ENCODE assay signal across 16 mouse cellular contexts in genomic region chr7:90228884-90229283, GRCm38 (mm10). TPM values are rescaled to one million over a fixed set of nuclear protein-coding genes. Genes with fewer than 3 reads are reported as not detected.
DNase-seq lines count a peak whose midpoint lies in the region; ATAC-seq and TF ChIP-seq lines count a peak whose summit lies in the region.
"Not testable (repeated sequence)": the region's sequence is repeated elsewhere in the genome, so short reads cannot be mapped to it uniquely, and the experiment has no call there.
"Had no signal": no experiment of that assay in that cellular context is flagged by ENCODE, and none has a peak within 500 bp of the region (broad histone marks: within the 10 kb centered on the region; RNA-seq: fewer than 3 reads in every experiment).

No protein-coding gene starts in this region.

- TF ChIP-seq POLR2A in cerebellum, adult 2 months (IDR thresholded peaks at IDR 0.05; ENCODE audit: borderline replicate concordance, insufficient read depth, low read length) = not testable (repeated sequence)

- ATAC-seq in Patski; kidney, postnatal 0 days (replicated peaks; ENCODE audit: low FRiP score, low read depth); lung, postnatal 0 days: not testable (repeated sequence)

- H3K27ac ChIP-seq in cerebellum, adult 2 months (ENCODE audit: insufficient read depth, low read length); gastrocnemius, adult 2 months; kidney, postnatal 0 days; lung, postnatal 0 days (ENCODE audit: low read length): not testable (repeated sequence)

- POLR2A ChIA-PET in Patski (lab: Charles Lee) = not testable (repeated sequence)

- TF ChIP-seq EP300 in lung, postnatal 0 days (IDR thresholded peaks at IDR 0.05) = not testable (repeated sequence)

- DNase-seq in Patski (ENCODE audit: low read depth, low spot score); cerebellum, adult 2 months; gastrocnemius, adult 2 months; kidney, postnatal 0 days (ENCODE audit: low spot score); lung, postnatal 0 days (ENCODE audit: low spot score): not testable (repeated sequence)
- DNase-seq in retina, postnatal 1 day = peak; percentile 37
- peak; percentile 40 for DNase-seq in thymus, postnatal 14 days

- H3K4me3 ChIP-seq in C2C12 (ENCODE audit: insufficient read depth, poor library complexity, severe bottlenecking); cerebellum, adult 2 months (replicated peaks; ENCODE audit: insufficient read depth, low read depth, low read length); gastrocnemius, adult 2 months; kidney, postnatal 0 days (replicated peaks; ENCODE audit: low read depth, low read length); lung, postnatal 0 days (ENCODE audit: low read depth, low read length): not testable (repeated sequence)

- H3K79me3 ChIP-seq in C2C12 (ENCODE audit: low read depth) = not testable (repeated sequence)

- H3K79me2 ChIP-seq in C2C12 (ENCODE audit: control insufficient read depth, insufficient read depth) = not testable (repeated sequence)

- not testable (repeated sequence) for H3ac ChIP-seq in C2C12 (ENCODE audit: control insufficient read depth, insufficient read length, low read depth)

- not testable (repeated sequence) for H3K9me3 ChIP-seq in kidney, postnatal 0 days (replicated peaks; ENCODE audit: low read length); lung, postnatal 0 days (ENCODE audit: low read length)

- not testable (repeated sequence) for H3K27me3 ChIP-seq in C2C12 (ENCODE audit: control insufficient read depth, insufficient read depth, insufficient read length); Patski; cerebellum, adult 2 months (ENCODE audit: control insufficient read depth, insufficient read depth, low read length); kidney, postnatal 0 days (ENCODE audit: insufficient read depth, low read length); lung, postnatal 0 days (replicated peaks; ENCODE audit: insufficient read depth, low read length)

- intact Hi-C loops in gastrocnemius, adult 2 months (cut with DNase I) = not testable (repeated sequence)

- not testable (repeated sequence) for H3K9ac ChIP-seq in kidney, postnatal 0 days (ENCODE audit: low read depth, low read length); lung, postnatal 0 days (replicated peaks; ENCODE audit: low read depth)

- TF ChIP-seq CTCF in C2C12 (IDR thresholded peaks at IDR 0.05; ENCODE audit: control insufficient read depth, insufficient read depth, insufficient read length) = peak; percentile 2
- TF ChIP-seq CTCF in Patski (IDR thresholded peaks at IDR 0.05) = peak; percentile 56
- TF ChIP-seq CTCF in cerebellum, adult 2 months (IDR thresholded peaks at IDR 0.05; ENCODE audit: borderline replicate concordance, insufficient read depth, low read depth, low read length) = peak; percentile 10; the same call in 1 of the 2 replicates
- peak; percentile 37; the same call in 1 of the 2 replicates for TF ChIP-seq CTCF in gastrocnemius, adult 2 months (IDR thresholded peaks at IDR 0.05)
- TF ChIP-seq CTCF in kidney, postnatal 0 days (IDR thresholded peaks at IDR 0.05; ENCODE audit: low read depth) = peak; percentile 62
- TF ChIP-seq CTCF in lung, postnatal 0 days (IDR thresholded peaks at IDR 0.05) = peak; percentile 74

- CTCF ChIA-PET in Patski (lab: Charles Lee) = interaction anchor here (1.1 kb wide), 1 partner anchor 13 kb away, joined by 5 read pairs; no protein-coding TSS in a partner anchor

- H3K4me1 ChIP-seq in cerebellum, adult 2 months (ENCODE audit: control insufficient read depth, insufficient read depth, low read length); kidney, postnatal 0 days (replicated peaks; ENCODE audit: insufficient read depth, low read length); lung, postnatal 0 days (ENCODE audit: insufficient read depth, low read depth, low read length): not testable (repeated sequence)

- H3K4me2 ChIP-seq in kidney, postnatal 0 days (ENCODE audit: low read length); lung, postnatal 0 days (replicated peaks; ENCODE audit: low read depth, low read length): not testable (repeated sequence)

- in situ Hi-C loops in Patski (cut with MboI; ENCODE audit: low pct_unique_long_range_greater_than_20kb) = not testable (repeated sequence)

- H3K36me3 ChIP-seq in C2C12 (ENCODE audit: control insufficient read depth, insufficient read depth); kidney, postnatal 0 days (ENCODE audit: insufficient read depth, low read length); lung, postnatal 0 days (ENCODE audit: insufficient read depth, low read length): not testable (repeated sequence)

RNA-seq across cellular contexts. Expression of gene Ccdc83, which starts 36.7 kb away (rescaled TPM):
- polyA plus RNA-seq in C2C12 (2012; fragmentation: generic; extraction: Trizol) (not detected), Patski (2021) (not detected)
- polyA plus RNA-seq in cerebellum, adult 2 months (2012; rRNA removed) = 0.10 TPM in 1 of 2 replicates, not detected in the other
- not detected for total RNA-seq in gastrocnemius, adult 2 months (2021)
- not detected in 2 replicates for polyA plus RNA-seq in kidney, postnatal 0 days (2015; fragmentation: Nextera tagmentation; extraction: Ambion mirVana)
- polyA plus RNA-seq in lung, postnatal 0 days (2015; fragmentation: Nextera tagmentation; extraction: Ambion mirVana) = 0.57 and 0.64 TPM in 2 replicates
- total RNA-seq: adrenal gland, adult 8-10 months; gastrocnemius, postnatal 25 days; layer of hippocampus, postnatal 36 days had no signal
- polyA plus RNA-seq: embryonic facial prominence, embryonic 14.5 days; forebrain, embryonic 15.5 days; heart, embryonic 14.5 days; hindbrain, embryonic 15.5 days; limb, embryonic 14.5 days had no signal

Comparison
In these comparisons a context has a peak if more than half of its experiments do, and no peak if none do; other contexts are left out.
1. CTCF ChIP-seq: peak in every context shown above with its lines; median percentile 74 in lung, postnatal 0 days; 62 in kidney, postnatal 0 days; 56 in Patski; 37 in gastrocnemius, adult 2 months; 10 in cerebellum, adult 2 months; 2 in C2C12.